In the genomic region with DNA sequence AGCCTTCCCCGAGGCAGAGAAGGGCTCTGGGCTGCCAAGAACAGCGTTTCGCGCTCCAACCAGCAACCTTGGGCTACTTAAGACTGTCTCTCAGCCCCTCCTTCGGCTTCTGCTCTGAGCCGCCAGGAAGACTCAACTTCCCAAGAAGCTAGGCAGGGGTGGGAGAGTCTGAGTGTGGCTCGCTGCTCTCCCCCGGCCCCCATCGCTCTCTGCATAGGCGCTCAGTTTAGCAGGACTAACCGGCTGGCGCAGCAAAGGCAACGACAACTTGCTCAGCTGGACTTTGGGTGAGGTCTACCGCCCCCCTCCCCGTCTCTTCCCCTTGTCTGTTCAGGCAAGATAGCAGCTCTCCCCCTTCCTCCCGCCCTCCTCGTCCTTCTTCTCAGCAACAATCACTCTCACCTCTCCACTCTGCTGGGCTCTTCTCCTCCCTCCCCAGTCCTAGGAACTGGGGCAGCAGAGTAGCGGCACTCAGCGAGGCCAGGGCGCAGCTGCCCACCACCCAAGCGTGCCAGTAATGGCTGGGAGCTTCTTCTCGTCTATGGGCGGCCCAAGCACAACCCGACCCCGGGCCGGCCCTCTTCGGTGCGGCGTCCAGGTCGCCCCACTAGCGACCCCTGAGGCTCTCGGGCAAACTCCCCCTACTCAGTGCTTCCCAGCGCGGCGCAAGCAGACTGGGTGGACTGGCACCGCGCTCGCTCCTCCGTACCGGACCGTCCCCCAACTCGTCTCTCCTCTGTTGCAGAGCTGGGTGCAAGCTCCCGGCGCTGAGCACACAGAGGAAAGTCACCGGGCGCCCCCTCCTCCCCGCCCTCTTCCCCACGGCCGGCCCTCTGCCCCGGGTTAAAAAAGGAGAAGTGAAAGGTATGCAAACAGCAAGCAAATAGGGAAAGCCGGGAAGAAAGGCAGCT, we compare ENCODE assay signal across 7 mouse cellular contexts. TPM values are rescaled to one million over a fixed set of nuclear protein-coding genes. Genes with fewer than 3 reads are reported as not detected.
DNase-seq lines count a peak whose midpoint lies in the region; ATAC-seq lines count a peak whose summit lies in the region.

No protein-coding gene starts in this region.

- under 1% methylated on average over 51 of the region's 51 CpGs for WGBS in forebrain, embryonic 12.5 days
- WGBS in intestine, embryonic 15.5 days, result under 1% methylated on average over 51 of the region's 51 CpGs
- under 1% methylated on average over 50 of the region's 51 CpGs for WGBS in midbrain, embryonic 12.5 days

- H3K4me1 ChIP-seq in forebrain, embryonic 12.5 days, result peaks cover 58% of the 10 kb centered on the region
- H3K4me1 ChIP-seq in intestine, embryonic 15.5 days (replicated peaks), result peaks cover 23% of the 10 kb centered on the region
- H3K4me1 ChIP-seq in midbrain, embryonic 12.5 days, result peaks cover 50% of the 10 kb centered on the region

- H3K27me3 ChIP-seq in forebrain, embryonic 12.5 days, result peaks cover 39% of the 10 kb centered on the region
- peaks cover 28% of the 10 kb centered on the region for H3K27me3 ChIP-seq in intestine, embryonic 15.5 days (replicated peaks)
- peaks cover 28% of the 10 kb centered on the region for H3K27me3 ChIP-seq in midbrain, embryonic 12.5 days

- no peaks in the 10 kb centered on the region for H3K9me3 ChIP-seq in forebrain, embryonic 12.5 days
- no peaks in the 10 kb centered on the region for H3K9me3 ChIP-seq in intestine, embryonic 15.5 days
- H3K9me3 ChIP-seq in midbrain, embryonic 12.5 days, result no peaks in the 10 kb centered on the region

- intact Hi-C loops in left cerebral cortex, postnatal 25 days (cut with DNase I), result no loop called here

- peak overlapping the region; percentile 67 for H3K4me3 ChIP-seq in forebrain, embryonic 12.5 days (replicated peaks)
- peak overlapping the region; percentile 64 for H3K4me3 ChIP-seq in intestine, embryonic 15.5 days (replicated peaks)
- peak overlapping the region; percentile 71 for H3K4me3 ChIP-seq in midbrain, embryonic 12.5 days

- H3K9ac ChIP-seq in forebrain, embryonic 12.5 days, result peak overlapping the region; percentile 74
- peak overlapping the region; percentile 49 for H3K9ac ChIP-seq in intestine, embryonic 15.5 days
- H3K9ac ChIP-seq in midbrain, embryonic 12.5 days (replicated peaks), result peak overlapping the region; percentile 83

- peak overlapping the region; percentile 69 for H3K27ac ChIP-seq in forebrain, embryonic 12.5 days
- 0 out of 2 replicates have a peak overlapping the region, but pooled peaks have one; percentile 10 for H3K27ac ChIP-seq in intestine, embryonic 15.5 days
- H3K27ac ChIP-seq in midbrain, embryonic 12.5 days (replicated peaks), result peak overlapping the region; percentile 93

- DNase-seq in ES-CJ7 (ENCODE audit: low read depth, low spot score), result peak; percentile 83
- DNase-seq in ZHBTc4 (ENCODE audit: low read depth, low spot score), result peak; percentile 75
- DNase-seq in MN1 (ENCODE audit: low spot score), result no peak
- DNase-seq in left cerebral cortex, postnatal 25 days (ENCODE audit: low spot score in 2 of 2), result no peak

- 0 out of 2 replicates have a peak, but pooled peaks have one; percentile 15 for ATAC-seq in forebrain, embryonic 12.5 days (ENCODE audit: low FRiP score)
- ATAC-seq in intestine, embryonic 15.5 days, result peak; percentile 19; the same call in 1 of the 2 replicates
- ATAC-seq in midbrain, embryonic 12.5 days (ENCODE audit: low FRiP score, low read depth), result peak; percentile 23

- no peaks in the 10 kb centered on the region for H3K36me3 ChIP-seq in forebrain, embryonic 12.5 days (replicated peaks)
- H3K36me3 ChIP-seq in intestine, embryonic 15.5 days, result no peaks in the 10 kb centered on the region
- H3K36me3 ChIP-seq in midbrain, embryonic 12.5 days, result no peaks in the 10 kb centered on the region

- peak overlapping the region; percentile 90 for H3K4me2 ChIP-seq in forebrain, embryonic 12.5 days
- peak overlapping the region; percentile 96 for H3K4me2 ChIP-seq in intestine, embryonic 15.5 days (replicated peaks)
- peak overlapping the region; percentile 86 for H3K4me2 ChIP-seq in midbrain, embryonic 12.5 days (replicated peaks)

RNA-seq across cellular contexts. Expression of a gene that starts 1.5 kb away (rescaled TPM):
- 13.4 and 16.3 TPM in 2 replicates for polyA plus RNA-seq in forebrain, embryonic 12.5 days (2016; fragmentation: Nextera tagmentation; extraction: Ambion mirVana)
- 2.6 and 2.8 TPM in 2 replicates for polyA plus RNA-seq in intestine, embryonic 15.5 days (2015; fragmentation: Nextera tagmentation; extraction: Ambion mirVana)
- 10.5 and 10.7 TPM in 2 replicates for polyA plus RNA-seq in midbrain, embryonic 12.5 days (2016; fragmentation: Nextera tagmentation; extraction: Ambion mirVana)
- total RNA-seq in left cerebral cortex, postnatal 25 days (2021), result 1 to 10 TPM; 7.2 to 7.8 TPM

Comparison
In these comparisons a context has a peak if more than half of its experiments do, and no peak if none do; other contexts are left out.
1. DNase-seq: peak in ES-CJ7 (single experiment) and ZHBTc4 (single experiment); none in MN1 (single experiment) and left cerebral cortex, postnatal 25 days (0 of 2).
2. H3K27ac ChIP-seq: peak in every context shown above with its lines; median percentile 93 in midbrain, embryonic 12.5 days; 69 in forebrain, embryonic 12.5 days; 10 in intestine, embryonic 15.5 days.
3. Peak in every context shown above with its lines, with median percentiles within 50 percentile points of each other: ATAC-seq, H3K4me2 ChIP-seq, H3K4me3 ChIP-seq and H3K9ac ChIP-seq.